Mouse (Mus musculus): ENCODE measurements around the gene Adgre5.

GRCm38 (mm10) chr8:83706411-83706810, 34.7 kb downstream of the Adgre5 start:
- TF ChIP-seq TAL1 (IDR thresholded peaks at IDR 0.05; ENCODE audit: low read length) (no peak), GATA1 (IDR thresholded peaks at IDR 0.05; ENCODE audit: low read length) (no peak)
